Mouse (Mus musculus): Measurements from ENCODE around the gene Ppp1r18. TPM values are rescaled to one million over a fixed set of nuclear protein-coding genes. Genes with fewer than 3 reads are reported as not detected.

The Ppp1r18 gene
- total and polyA plus RNA-seq, 2 experiments from 2014 or later, result 14.1 to 33.0 TPM

DNA sequence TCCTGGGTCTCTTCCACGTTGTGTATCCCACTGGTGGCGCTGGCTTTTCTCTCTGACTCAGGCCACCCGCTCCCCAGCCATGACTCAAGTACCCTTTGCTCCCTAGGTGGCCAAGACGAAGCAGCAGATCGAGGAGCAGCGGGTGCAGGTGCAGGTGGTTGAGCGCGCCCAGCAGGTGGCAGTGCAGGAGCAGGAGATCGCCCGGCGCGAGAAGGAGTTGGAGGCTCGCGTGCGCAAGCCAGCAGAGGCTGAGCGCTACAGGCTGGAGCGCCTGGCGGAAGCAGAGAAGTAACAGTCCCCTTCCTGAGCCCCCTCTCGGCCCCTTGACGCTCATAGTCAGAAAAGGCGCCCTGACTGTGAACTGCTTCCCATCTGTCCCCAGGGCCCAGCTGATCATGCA, 35.7 kb upstream of the Ppp1r18 start:
- Histone ChIP-seq H3K4me1 (ENCODE audit: insufficient read depth, low read length) (no peaks in the 10 kb centered on the region; the same call in 1 of the 2 replicates), H3K36me3 (ENCODE audit: insufficient read depth, low read length) (peaks cover 31% of the 10 kb centered on the region), H3K27me3 (ENCODE audit: insufficient read depth, low read length) (no peaks in the 10 kb centered on the region), H3K27ac (ENCODE audit: low read depth, low read length) (no peak overlapping the region), H3K9ac (replicated peaks; ENCODE audit: low read length, poor library complexity, severe bottlenecking) (no peak overlapping the region), H3K4me3 (ENCODE audit: low read depth, low read length) (no peak overlapping the region), H3K4me2 (ENCODE audit: low read depth, low read length, poor library complexity, severe bottlenecking) (no peak overlapping the region), H3K9me3 (ENCODE audit: low read length) (no peaks in the 10 kb centered on the region)
- 2% methylated on average over 21 of the region's 21 CpGs for whole genome bisulfite sequencing
- peak; percentile 90 for TF ChIP-seq CTCF (IDR thresholded peaks at IDR 0.05)
- DNase-seq (ENCODE audit: low spot score) (peak; percentile 85), ATAC-seq (ENCODE audit: low FRiP score) (peak; percentile 47; the same call in 1 of the 2 replicates)

DNA sequence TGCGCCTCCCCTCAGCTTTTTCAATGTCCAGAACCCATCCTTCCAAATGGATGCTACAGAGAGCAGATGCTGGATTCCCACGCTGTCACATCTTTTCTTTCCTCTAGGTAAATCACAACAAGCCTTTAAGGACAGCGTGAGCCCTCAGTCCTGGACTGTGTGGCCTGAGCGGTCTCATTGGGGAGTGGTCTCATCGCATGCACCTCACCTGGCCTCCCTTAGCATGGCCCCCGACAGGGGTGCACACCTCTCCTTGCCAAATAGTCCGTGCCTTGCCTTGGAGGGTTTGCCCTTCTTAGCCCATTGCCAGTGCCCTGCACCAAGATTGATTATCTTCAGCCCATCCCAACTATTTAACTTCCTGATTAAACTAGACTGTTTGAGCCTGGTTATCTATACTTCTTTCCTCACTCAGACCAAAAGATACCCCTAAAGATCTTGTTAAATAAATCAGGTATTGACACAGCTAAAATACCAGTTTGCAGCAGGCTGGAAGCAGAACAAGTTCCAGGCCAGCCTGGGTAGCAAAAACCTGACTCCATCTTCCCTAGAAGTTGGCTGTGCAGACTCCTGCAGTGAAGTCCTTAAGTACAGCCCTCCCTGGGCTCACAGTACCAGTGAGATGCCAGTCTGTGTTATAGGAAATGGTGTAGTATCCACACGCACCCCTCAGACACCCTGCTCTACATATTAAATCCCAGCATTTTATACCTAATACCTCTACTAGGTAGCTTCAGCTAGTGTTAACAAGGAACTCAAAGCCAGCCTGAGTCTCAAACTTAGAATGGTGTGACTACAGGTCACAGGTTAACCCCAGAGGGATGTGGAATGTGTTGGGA, 32.8 kb upstream of the Ppp1r18 start:
- H3K27me3 ChIP-seq (ENCODE audit: insufficient read depth, low read length), result no peaks in the 10 kb centered on the region
- H3K27ac ChIP-seq (ENCODE audit: low read depth, low read length), result 0 out of 2 replicates have a peak overlapping the region, but pooled peaks have one; percentile 26
- H3K4me1 ChIP-seq (ENCODE audit: insufficient read depth, low read length), result no peaks in the 10 kb centered on the region; the same call in 1 of the 2 replicates
- no peak overlapping the region for H3K4me3 ChIP-seq (ENCODE audit: low read depth, low read length)
- H3K9me3 ChIP-seq (ENCODE audit: low read length), result no peaks in the 10 kb centered on the region
- TF ChIP-seq CTCF (IDR thresholded peaks at IDR 0.05), result no peak
- H3K36me3 ChIP-seq (ENCODE audit: insufficient read depth, low read length), result peaks cover 31% of the 10 kb centered on the region
- no peak for ATAC-seq (ENCODE audit: low FRiP score)
- WGBS, result 65% methylated on average over 8 of the region's 8 CpGs
- DNase-seq (ENCODE audit: low spot score), result no peak
- no peak overlapping the region for H3K4me2 ChIP-seq (ENCODE audit: low read depth, low read length, poor library complexity, severe bottlenecking)
- H3K9ac ChIP-seq (replicated peaks; ENCODE audit: low read length, poor library complexity, severe bottlenecking), result no peak overlapping the region

DNA sequence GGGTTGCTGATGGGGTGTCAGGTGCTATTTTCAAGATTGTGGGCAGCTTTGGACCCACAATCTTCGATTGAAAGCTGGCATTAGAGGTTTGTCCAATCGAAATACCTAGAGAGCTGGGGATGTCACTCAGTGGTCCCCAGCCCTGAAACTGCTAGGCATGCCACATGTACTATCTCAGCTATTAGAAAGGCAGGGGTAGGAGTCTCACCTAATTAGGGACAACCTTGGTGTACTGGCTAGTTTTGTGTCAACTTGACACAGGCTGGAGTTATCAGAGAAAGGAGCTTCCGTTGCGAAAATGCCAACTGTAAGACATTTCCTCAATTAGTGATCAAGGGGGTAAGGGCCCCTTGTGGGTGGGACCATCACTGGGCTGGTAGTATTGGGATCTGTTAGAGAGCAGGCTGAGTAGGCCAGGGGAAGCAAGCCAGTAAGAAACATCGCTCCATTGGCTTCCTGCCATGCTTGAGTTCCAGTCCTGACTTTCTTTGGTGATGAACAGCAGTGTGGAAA, 32.1 kb upstream of the Ppp1r18 start:
- DNase-seq (ENCODE audit: low spot score), result no peak
- no peak overlapping the region for H3K4me2 ChIP-seq (ENCODE audit: low read depth, low read length, poor library complexity, severe bottlenecking)
- ATAC-seq (ENCODE audit: low FRiP score), result no peak
- WGBS, result 32% methylated on average over 5 of the region's 5 CpGs
- no peaks in the 10 kb centered on the region for H3K27me3 ChIP-seq (ENCODE audit: insufficient read depth, low read length)
- TF ChIP-seq CTCF (IDR thresholded peaks at IDR 0.05), result no peak
- no peaks in the 10 kb centered on the region; the same call in 1 of the 2 replicates for H3K4me1 ChIP-seq (ENCODE audit: insufficient read depth, low read length)
- no peak overlapping the region for H3K4me3 ChIP-seq (ENCODE audit: low read depth, low read length)
- peaks cover 29% of the 10 kb centered on the region for H3K36me3 ChIP-seq (ENCODE audit: insufficient read depth, low read length)
- H3K9ac ChIP-seq (replicated peaks; ENCODE audit: low read length, poor library complexity, severe bottlenecking), result no peak overlapping the region
- H3K27ac ChIP-seq (ENCODE audit: low read depth, low read length), result 0 out of 2 replicates have a peak overlapping the region, but pooled peaks have one; percentile 26
- H3K9me3 ChIP-seq (ENCODE audit: low read length), result no peaks in the 10 kb centered on the region

DNA sequence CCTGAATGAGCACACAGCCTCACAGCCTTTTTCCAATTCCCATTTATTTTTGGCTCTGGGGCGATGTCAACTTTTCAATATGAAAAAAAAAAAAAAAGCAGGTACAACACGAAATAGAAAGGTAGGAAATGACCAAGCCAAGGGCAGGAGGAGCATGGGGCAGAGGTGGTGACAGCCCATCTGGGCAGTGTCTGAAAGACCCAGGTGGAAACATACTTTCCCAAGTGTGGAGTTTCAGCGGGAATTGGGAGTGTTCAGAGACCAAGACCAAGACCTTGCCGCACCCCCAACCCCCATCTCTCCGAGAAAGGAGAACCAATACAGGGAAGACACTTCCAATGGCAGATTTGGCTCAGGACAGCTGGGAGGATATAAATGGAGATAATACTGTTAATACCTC, 31.5 kb upstream of the Ppp1r18 start:
- WGBS, result 61% methylated on average over 5 of the region's 5 CpGs
- H3K9me3 ChIP-seq (ENCODE audit: low read length), result no peaks in the 10 kb centered on the region
- no peak for ATAC-seq (ENCODE audit: low FRiP score)
- no peak overlapping the region for H3K27ac ChIP-seq (ENCODE audit: low read depth, low read length)
- DNase-seq (ENCODE audit: low spot score), result no peak
- no peaks in the 10 kb centered on the region; the same call in 1 of the 2 replicates for H3K4me1 ChIP-seq (ENCODE audit: insufficient read depth, low read length)
- peaks cover 29% of the 10 kb centered on the region for H3K36me3 ChIP-seq (ENCODE audit: insufficient read depth, low read length)
- H3K4me2 ChIP-seq (ENCODE audit: low read depth, low read length, poor library complexity, severe bottlenecking), result no peak overlapping the region
- no peak for TF ChIP-seq CTCF (IDR thresholded peaks at IDR 0.05)
- H3K9ac ChIP-seq (replicated peaks; ENCODE audit: low read length, poor library complexity, severe bottlenecking), result no peak overlapping the region
- no peak overlapping the region for H3K4me3 ChIP-seq (ENCODE audit: low read depth, low read length)
- no peaks in the 10 kb centered on the region for H3K27me3 ChIP-seq (ENCODE audit: insufficient read depth, low read length)

DNA sequence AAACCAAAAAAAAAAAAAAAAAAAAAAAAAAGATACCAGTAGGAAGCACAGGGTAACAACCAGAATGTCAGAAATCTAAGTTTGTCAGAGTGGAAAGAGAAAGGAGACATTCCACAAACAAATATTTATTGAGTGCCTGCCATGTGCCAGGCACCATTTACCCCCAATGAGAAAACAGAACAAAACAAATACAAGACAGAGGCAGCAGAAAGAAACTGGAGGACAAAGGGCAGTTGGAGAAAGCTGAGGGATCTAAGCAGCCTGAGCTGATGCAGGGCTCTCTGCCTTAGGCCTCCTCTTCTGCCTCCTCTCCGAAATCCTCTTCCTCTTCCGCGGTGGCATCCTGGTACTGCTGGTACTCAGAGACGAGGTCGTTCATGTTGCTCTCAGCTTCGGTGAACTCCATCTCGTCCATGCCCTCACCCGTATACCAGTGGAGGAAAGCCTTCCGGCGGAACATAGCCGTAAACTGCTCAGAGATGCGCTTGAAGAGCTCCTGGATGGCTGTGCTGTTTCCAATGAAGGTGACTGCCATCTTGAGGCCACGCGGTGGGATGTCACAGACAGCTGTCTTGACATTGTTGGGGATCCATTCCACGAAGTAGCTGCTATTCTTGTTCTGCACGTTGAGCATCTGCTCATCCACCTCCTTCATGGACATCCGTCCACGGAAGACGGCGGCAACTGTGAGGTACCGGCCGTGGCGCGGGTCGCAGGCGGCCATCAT, 30.5 kb upstream of the Ppp1r18 start:
- no peaks in the 10 kb centered on the region for H3K27me3 ChIP-seq (ENCODE audit: insufficient read depth, low read length)
- H3K4me2 ChIP-seq (ENCODE audit: low read depth, low read length, poor library complexity, severe bottlenecking), result peak overlapping the region; percentile 75
- DNase-seq (ENCODE audit: low spot score) (peak; percentile 50), ATAC-seq (ENCODE audit: low FRiP score) (no peak)
- H3K4me1 ChIP-seq (ENCODE audit: insufficient read depth, low read length), result no peaks in the 10 kb centered on the region; the same call in 1 of the 2 replicates
- 69% methylated on average over 26 of the region's 26 CpGs for WGBS
- H3K36me3 ChIP-seq (ENCODE audit: insufficient read depth, low read length), result peaks cover 29% of the 10 kb centered on the region
- no peaks in the 10 kb centered on the region for H3K9me3 ChIP-seq (ENCODE audit: low read length)
- peak; percentile 39; the same call in 1 of the 2 replicates for TF ChIP-seq CTCF (IDR thresholded peaks at IDR 0.05)
- no peak overlapping the region for H3K27ac ChIP-seq (ENCODE audit: low read depth, low read length)
- H3K4me3 ChIP-seq (ENCODE audit: low read depth, low read length), result peak overlapping the region; percentile 71
- 0 out of 2 replicates have a peak overlapping the region, but pooled peaks have one; percentile 19 for H3K9ac ChIP-seq (replicated peaks; ENCODE audit: low read length, poor library complexity, severe bottlenecking)
